Mouse (Mus musculus) cerebellum, postnatal 36 days (tissue): ENCODE results near the gene Taf5l.
"Not testable (repeated sequence)": the region's sequence is repeated elsewhere in the genome, so short reads cannot be mapped to it uniquely, and the experiment has no call there.

ENCODE experiments used
- DNase-seq, 2 experiments: peaks; one replicate each; pipeline ENCODE4 v3.0.0; 2021 to 2022; ENCODE audit warnings: mixed read lengths in 2 of 2

Gene Taf5l

GRCm38 (mm10) chr8:124011989-124012586 lies 9.1 kb downstream of the Taf5l start:
- DNase-seq, result no peak

GRCm38 (mm10) chr8:124011580-124011979 lies 9.6 kb downstream of the Taf5l start:
- no peak for DNase-seq

- DNase-seq, result no peak
These were observed 13.4 kb downstream of the Taf5l start for GRCm38 (mm10) chr8:124007829-124008228.

- no peak for DNase-seq
These were observed 18.6 kb downstream of the Taf5l start for GRCm38 (mm10) chr8:124002546-124003108.

- DNase-seq, result no peak
These were observed 21.6 kb downstream of the Taf5l start for GRCm38 (mm10) chr8:123999568-123999967.

- no peak for DNase-seq
These were observed 27.2 kb downstream of the Taf5l start for GRCm38 (mm10) chr8:123993997-123994396.

- DNase-seq, result no peak
These were observed 27.6 kb downstream of the Taf5l start for GRCm38 (mm10) chr8:123993597-123993996.

GRCm38 (mm10) chr8:123992587-123992986 lies 28.6 kb downstream of the Taf5l start:
- no peak for DNase-seq

- DNase-seq, result no peak
These were observed 30.7 kb downstream of the Taf5l start for GRCm38 (mm10) chr8:123990277-123991049.

- no peak for DNase-seq
These were observed 32.1 kb downstream of the Taf5l start for GRCm38 (mm10) chr8:123989128-123989527.

- DNase-seq, result no peak
These were observed 32.6 kb downstream of the Taf5l start for GRCm38 (mm10) chr8:123988605-123989038.

- peak; percentile 86 for DNase-seq
These were observed 38.3 kb downstream of the Taf5l start, which contains the start of gene Abcb10 for GRCm38 (mm10) chr8:123982826-123983400. Gene Abcb10 (minus strand): TSS chr8:123983122.

GRCm38 (mm10) chr8:123982291-123982793 lies 38.9 kb downstream of the Taf5l start:
- DNase-seq, result no peak

GRCm38 (mm10) chr8:123981674-123982073 lies 39.5 kb downstream of the Taf5l start:
- peak in 1 of 2 experiments; percentile 25 for DNase-seq

- DNase-seq, result no peak
These were observed 41.0 kb downstream of the Taf5l start for GRCm38 (mm10) chr8:123980239-123980638.

- no peak for DNase-seq
These were observed 42.3 kb downstream of the Taf5l start for GRCm38 (mm10) chr8:123978926-123979325.

GRCm38 (mm10) chr8:123978166-123978838 lies 42.9 kb downstream of the Taf5l start:
- DNase-seq, result peak in 1 of 2 experiments; percentile 31

- DNase-seq, result no peak
These were observed 43.7 kb downstream of the Taf5l start for GRCm38 (mm10) chr8:123977499-123977898.

GRCm38 (mm10) chr8:123973495-123973894 lies 47.7 kb downstream of the Taf5l start:
- no peak for DNase-seq

GRCm38 (mm10) chr8:123966896-123967295 lies 54.3 kb downstream of the Taf5l start:
- no peak for DNase-seq

GRCm38 (mm10) chr8:123961371-123961770 lies 59.8 kb downstream of the Taf5l start:
- no peak for DNase-seq

- DNase-seq, result not testable (repeated sequence)
These were observed 60.6 kb downstream of the Taf5l start for GRCm38 (mm10) chr8:123960556-123960955.

- no peak for DNase-seq
These were observed 61.1 kb downstream of the Taf5l start for GRCm38 (mm10) chr8:123960056-123960455.
